Mouse (Mus musculus): ENCODE results near the gene Lrrc75a.

Gene Lrrc75a

GRCm38 (mm10) chr11:62646958-62647515, 1.3 kb downstream of the Lrrc75a start:
- in situ Hi-C loops (cut with MboI; ENCODE audit: low pct_unique_long_range_greater_than_20kb in 1 of 2, low sequenced_read_pairs in 2 of 2, unreplicated experiment in 1 of 2): loop anchor here (5.0 kb wide), 1 partner anchor 35 kb away; no protein-coding TSS in a partner anchor

GRCm38 (mm10) chr11:62646495-62646843, 1.9 kb downstream of the Lrrc75a start:
- in situ Hi-C loops (cut with MboI; ENCODE audit: low pct_unique_long_range_greater_than_20kb in 1 of 2, low sequenced_read_pairs in 2 of 2, unreplicated experiment in 1 of 2): loop anchor here (5.0 kb wide), 1 partner anchor 34 kb away; no protein-coding TSS in a partner anchor

- in situ Hi-C loops (cut with MboI; ENCODE audit: low pct_unique_long_range_greater_than_20kb in 1 of 2, low sequenced_read_pairs in 2 of 2, unreplicated experiment in 1 of 2): loop anchor here (5.0 kb wide), 1 partner anchor 34 kb away; no protein-coding TSS in a partner anchor
Measured at GRCm38 (mm10) chr11:62645732-62646494, 2.4 kb downstream of the Lrrc75a start.

GRCm38 (mm10) chr11:62645337-62645675, 3.0 kb downstream of the Lrrc75a start:
- in situ Hi-C loops (cut with MboI; ENCODE audit: low pct_unique_long_range_greater_than_20kb in 1 of 2, low sequenced_read_pairs in 2 of 2, unreplicated experiment in 1 of 2): loop anchor here (5.0 kb wide), 1 partner anchor 33 kb away; no protein-coding TSS in a partner anchor

- in situ Hi-C loops (cut with MboI; ENCODE audit: low pct_unique_long_range_greater_than_20kb in 1 of 2, low sequenced_read_pairs in 2 of 2, unreplicated experiment in 1 of 2): loop anchor here (5.0 kb wide), 1 partner anchor 32 kb away; no protein-coding TSS in a partner anchor
Measured at GRCm38 (mm10) chr11:62644602-62645336, 3.6 kb downstream of the Lrrc75a start.

- in situ Hi-C loops (cut with MboI; ENCODE audit: low pct_unique_long_range_greater_than_20kb in 1 of 2, low sequenced_read_pairs in 2 of 2, unreplicated experiment in 1 of 2): no loop called here
Measured at GRCm38 (mm10) chr11:62643681-62644363, 4.5 kb downstream of the Lrrc75a start.

- in situ Hi-C loops (cut with MboI; ENCODE audit: low pct_unique_long_range_greater_than_20kb in 1 of 2, low sequenced_read_pairs in 2 of 2, unreplicated experiment in 1 of 2): no loop called here
Measured at GRCm38 (mm10) chr11:62643011-62643631, 5.2 kb downstream of the Lrrc75a start.

- in situ Hi-C loops (cut with MboI; ENCODE audit: low pct_unique_long_range_greater_than_20kb in 1 of 2, low sequenced_read_pairs in 2 of 2, unreplicated experiment in 1 of 2): no loop called here
Measured at GRCm38 (mm10) chr11:62642023-62642844, 6.1 kb downstream of the Lrrc75a start.

GRCm38 (mm10) chr11:62640378-62640777, 7.9 kb downstream of the Lrrc75a start:
- in situ Hi-C loops (cut with MboI; ENCODE audit: low pct_unique_long_range_greater_than_20kb in 1 of 2, low sequenced_read_pairs in 2 of 2, unreplicated experiment in 1 of 2): no loop called here

- in situ Hi-C loops (cut with MboI; ENCODE audit: low pct_unique_long_range_greater_than_20kb in 1 of 2, low sequenced_read_pairs in 2 of 2, unreplicated experiment in 1 of 2): no loop called here
Measured at GRCm38 (mm10) chr11:62638402-62638801, 9.9 kb downstream of the Lrrc75a start.

- in situ Hi-C loops (cut with MboI; ENCODE audit: low pct_unique_long_range_greater_than_20kb in 1 of 2, low sequenced_read_pairs in 2 of 2, unreplicated experiment in 1 of 2): no loop called here
Measured at GRCm38 (mm10) chr11:62637806-62638205, 10.5 kb downstream of the Lrrc75a start.

GRCm38 (mm10) chr11:62637401-62637800, 10.9 kb downstream of the Lrrc75a start:
- in situ Hi-C loops (cut with MboI; ENCODE audit: low pct_unique_long_range_greater_than_20kb in 1 of 2, low sequenced_read_pairs in 2 of 2, unreplicated experiment in 1 of 2): no loop called here

- in situ Hi-C loops (cut with MboI; ENCODE audit: low pct_unique_long_range_greater_than_20kb in 1 of 2, low sequenced_read_pairs in 2 of 2, unreplicated experiment in 1 of 2): no loop called here
Measured at GRCm38 (mm10) chr11:62636840-62637221, 11.5 kb downstream of the Lrrc75a start.

- in situ Hi-C loops (cut with MboI; ENCODE audit: low pct_unique_long_range_greater_than_20kb in 1 of 2, low sequenced_read_pairs in 2 of 2, unreplicated experiment in 1 of 2): no loop called here
Measured at GRCm38 (mm10) chr11:62636105-62636839, 12.1 kb downstream of the Lrrc75a start.

GRCm38 (mm10) chr11:62635406-62635805, 12.9 kb downstream of the Lrrc75a start:
- in situ Hi-C loops (cut with MboI; ENCODE audit: low pct_unique_long_range_greater_than_20kb in 1 of 2, low sequenced_read_pairs in 2 of 2, unreplicated experiment in 1 of 2): no loop called here

- in situ Hi-C loops (cut with MboI; ENCODE audit: low pct_unique_long_range_greater_than_20kb in 1 of 2, low sequenced_read_pairs in 2 of 2, unreplicated experiment in 1 of 2): no loop called here
Measured at GRCm38 (mm10) chr11:62631138-62631537, 17.2 kb downstream of the Lrrc75a start.

GRCm38 (mm10) chr11:62630225-62630821, 18.0 kb downstream of the Lrrc75a start:
- in situ Hi-C loops (cut with MboI; ENCODE audit: low pct_unique_long_range_greater_than_20kb in 1 of 2, low sequenced_read_pairs in 2 of 2, unreplicated experiment in 1 of 2): no loop called here

Measured in mouse embryonic stem cell (cell line).